ENCODE assay signal across 19 mouse cellular contexts in the genomic region with DNA sequence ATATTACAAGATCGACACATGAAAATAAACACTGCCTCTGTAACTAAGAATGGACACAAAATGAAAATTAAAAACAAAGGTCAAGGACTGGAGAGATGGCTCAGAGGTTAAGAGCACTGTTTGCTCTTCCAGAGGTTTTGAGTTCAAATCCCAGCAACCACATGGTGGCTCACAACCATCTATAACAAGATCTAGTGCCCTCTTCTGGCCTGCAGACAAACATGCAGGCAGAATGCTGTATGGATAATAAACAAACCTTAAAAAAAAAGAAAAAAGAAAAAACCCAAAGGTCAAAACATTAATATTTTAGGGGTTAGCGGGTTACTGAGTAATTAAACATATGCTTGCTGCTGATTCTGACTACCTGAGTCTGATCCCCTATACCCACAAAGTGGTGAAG. TPM values are rescaled to one million over a fixed set of nuclear protein-coding genes. Genes with fewer than 3 reads are reported as not detected.
DNase-seq lines count a peak whose midpoint lies in the region; ATAC-seq and TF ChIP-seq lines count a peak whose summit lies in the region.
"Had no signal": no experiment of that assay in that cellular context is flagged by ENCODE, and none has a peak within 500 bp of the region (broad histone marks: within the 10 kb centered on the region; RNA-seq: fewer than 3 reads in every experiment).

No protein-coding gene starts in this region.

- 0 out of 2 replicates have a peak, but pooled peaks have one; percentile 10 for TF ChIP-seq CTCF in forebrain, postnatal 0 days (IDR thresholded peaks at IDR 0.05; ENCODE audit: low read depth)
- peak; percentile 13; the same call in 1 of the 2 replicates for TF ChIP-seq CTCF in kidney, postnatal 0 days (IDR thresholded peaks at IDR 0.05; ENCODE audit: low read depth)
- 0 out of 2 replicates have a peak, but pooled peaks have one; percentile 20 for TF ChIP-seq CTCF in lung, postnatal 0 days (IDR thresholded peaks at IDR 0.05)

- no peaks in the 10 kb centered on the region for H3K27me3 ChIP-seq in forebrain, postnatal 0 days (ENCODE audit: insufficient read depth, low read length)
- no peaks in the 10 kb centered on the region for H3K27me3 ChIP-seq in forebrain, embryonic 11.5 days (ENCODE audit: control insufficient read depth, insufficient read depth, low read length)
- H3K27me3 ChIP-seq in kidney, postnatal 0 days (ENCODE audit: insufficient read depth, low read length): no peaks in the 10 kb centered on the region
- H3K27me3 ChIP-seq in kidney, embryonic 14.5 days (ENCODE audit: control insufficient read depth, insufficient read depth, low read length): no peaks in the 10 kb centered on the region
- H3K27me3 ChIP-seq in lung, postnatal 0 days (replicated peaks; ENCODE audit: insufficient read depth, low read length): no peaks in the 10 kb centered on the region
- H3K27me3 ChIP-seq: CH12.LX; embryonic facial prominence, embryonic 13.5 days; forebrain, embryonic 13.5 days; heart, embryonic 13.5 days; hindbrain, embryonic 15.5 days had no signal

- no peak for ATAC-seq in forebrain, postnatal 0 days
- no peak for ATAC-seq in forebrain, embryonic 11.5 days (replicated peaks; ENCODE audit: low FRiP score)
- ATAC-seq in kidney, postnatal 0 days (replicated peaks; ENCODE audit: low FRiP score, low read depth): no peak
- ATAC-seq in kidney, embryonic 14.5 days (ENCODE audit: low FRiP score, low TSS enrichment): no peak
- ATAC-seq in lung, postnatal 0 days: no peak
- ATAC-seq: forebrain, embryonic 13.5 days had no signal

- no peak for DNase-seq in forebrain, postnatal 0 days
- no peak for DNase-seq in forebrain, embryonic 11.5 days (ENCODE audit: low spot score)
- DNase-seq in kidney, postnatal 0 days (ENCODE audit: low spot score): no peak
- DNase-seq in lung, postnatal 0 days (ENCODE audit: low spot score): no peak
- no peak for DNase-seq in lung, postnatal 36 days
- DNase-seq in cerebellum, adult 8-10 months: no peak
- no peak for DNase-seq in adrenal gland, adult 8-10 months
- DNase-seq: adrenal gland, postnatal 14 days; B cell, adult 2 months; cerebellum, adult 11-12 months; cerebellum, adult 9-11 months; cerebellum, postnatal 36 days; heart, postnatal 36 days had no signal

- no peak overlapping the region for H3K4me2 ChIP-seq in forebrain, postnatal 0 days (ENCODE audit: low read depth)
- no peak overlapping the region for H3K4me2 ChIP-seq in forebrain, embryonic 11.5 days (ENCODE audit: low read depth, low read length, severe bottlenecking)
- no peak overlapping the region for H3K4me2 ChIP-seq in kidney, postnatal 0 days (ENCODE audit: low read length)
- H3K4me2 ChIP-seq in kidney, embryonic 14.5 days (replicated peaks; ENCODE audit: low read depth, low read length): no peak overlapping the region
- no peak overlapping the region for H3K4me2 ChIP-seq in lung, postnatal 0 days (replicated peaks; ENCODE audit: low read depth, low read length)
- H3K4me2 ChIP-seq: embryonic facial prominence, embryonic 13.5 days; forebrain, embryonic 13.5 days; heart, embryonic 13.5 days; hindbrain, embryonic 15.5 days had no signal

- H3K9me3 ChIP-seq in forebrain, postnatal 0 days (ENCODE audit: low read length): no peaks in the 10 kb centered on the region
- H3K9me3 ChIP-seq in forebrain, embryonic 11.5 days (ENCODE audit: control insufficient read depth, low read length): no peaks in the 10 kb centered on the region
- H3K9me3 ChIP-seq in kidney, postnatal 0 days (replicated peaks; ENCODE audit: low read length): no peaks in the 10 kb centered on the region
- H3K9me3 ChIP-seq in kidney, embryonic 14.5 days (ENCODE audit: control insufficient read depth, low read length): no peaks in the 10 kb centered on the region
- no peaks in the 10 kb centered on the region for H3K9me3 ChIP-seq in lung, postnatal 0 days (ENCODE audit: low read length)
- H3K9me3 ChIP-seq: embryonic facial prominence, embryonic 13.5 days; forebrain, embryonic 13.5 days; hindbrain, embryonic 15.5 days had no signal

- H3K9ac ChIP-seq in forebrain, postnatal 0 days: no peak overlapping the region
- H3K9ac ChIP-seq in forebrain, embryonic 11.5 days (ENCODE audit: low read length): no peak overlapping the region
- H3K9ac ChIP-seq in kidney, postnatal 0 days (ENCODE audit: low read depth, low read length): no peak overlapping the region
- no peak overlapping the region for H3K9ac ChIP-seq in kidney, embryonic 14.5 days (ENCODE audit: low read depth, low read length)
- H3K9ac ChIP-seq in lung, postnatal 0 days (replicated peaks; ENCODE audit: low read depth): no peak overlapping the region
- H3K9ac ChIP-seq: embryonic facial prominence, embryonic 13.5 days; forebrain, embryonic 13.5 days; heart, embryonic 13.5 days; hindbrain, embryonic 15.5 days had no signal

- WGBS in forebrain, postnatal 0 days: 89% methylated on average over 2 of the region's 2 CpGs
- 92% methylated on average over 2 of the region's 2 CpGs for WGBS in forebrain, embryonic 11.5 days
- 94% methylated on average over 2 of the region's 2 CpGs for WGBS in kidney, postnatal 0 days
- WGBS in kidney, embryonic 14.5 days: 93% methylated on average over 2 of the region's 2 CpGs
- WGBS in lung, postnatal 0 days: 89% methylated on average over 2 of the region's 2 CpGs

- H3K4me3 ChIP-seq in forebrain, postnatal 0 days (ENCODE audit: low read depth, low read length): no peak overlapping the region
- no peak overlapping the region for H3K4me3 ChIP-seq in forebrain, embryonic 11.5 days (ENCODE audit: low read depth, low read length)
- no peak overlapping the region for H3K4me3 ChIP-seq in kidney, postnatal 0 days (replicated peaks; ENCODE audit: low read depth, low read length)
- no peak overlapping the region for H3K4me3 ChIP-seq in kidney, embryonic 14.5 days (ENCODE audit: low read length)
- H3K4me3 ChIP-seq in lung, postnatal 0 days (ENCODE audit: low read depth, low read length): no peak overlapping the region
- H3K4me3 ChIP-seq: embryonic facial prominence, embryonic 13.5 days; forebrain, embryonic 13.5 days; heart, embryonic 13.5 days; hindbrain, embryonic 15.5 days had no signal

- H3K4me1 ChIP-seq in forebrain, postnatal 0 days (ENCODE audit: insufficient read depth): no peaks in the 10 kb centered on the region
- no peaks in the 10 kb centered on the region for H3K4me1 ChIP-seq in forebrain, embryonic 11.5 days (replicated peaks; ENCODE audit: control insufficient read depth, insufficient read depth, low read length)
- H3K4me1 ChIP-seq in kidney, postnatal 0 days (replicated peaks; ENCODE audit: insufficient read depth, low read length): no peaks in the 10 kb centered on the region
- no peaks in the 10 kb centered on the region for H3K4me1 ChIP-seq in kidney, embryonic 14.5 days (ENCODE audit: control insufficient read depth, insufficient read depth, low read length)
- H3K4me1 ChIP-seq in lung, postnatal 0 days (ENCODE audit: insufficient read depth, low read depth, low read length): no peaks in the 10 kb centered on the region
- H3K4me1 ChIP-seq: embryonic facial prominence, embryonic 13.5 days; forebrain, embryonic 13.5 days; heart, embryonic 13.5 days; hindbrain, embryonic 15.5 days had no signal

- no peak for TF ChIP-seq EP300 in lung, postnatal 0 days (IDR thresholded peaks at IDR 0.05)

- no peak overlapping the region for H3K27ac ChIP-seq in forebrain, postnatal 0 days (ENCODE audit: low read depth, low read length)
- no peak overlapping the region for H3K27ac ChIP-seq in forebrain, embryonic 11.5 days (ENCODE audit: low read depth, low read length)
- H3K27ac ChIP-seq in kidney, postnatal 0 days: no peak overlapping the region
- H3K27ac ChIP-seq in kidney, embryonic 14.5 days (ENCODE audit: low read depth, low read length): no peak overlapping the region
- H3K27ac ChIP-seq in lung, postnatal 0 days (ENCODE audit: low read length): no peak overlapping the region
- H3K27ac ChIP-seq: embryonic facial prominence, embryonic 13.5 days; forebrain, embryonic 13.5 days; heart, embryonic 13.5 days; hindbrain, embryonic 15.5 days had no signal

- H3K36me3 ChIP-seq in forebrain, postnatal 0 days (ENCODE audit: insufficient read depth): no peaks in the 10 kb centered on the region
- no peaks in the 10 kb centered on the region for H3K36me3 ChIP-seq in forebrain, embryonic 11.5 days (ENCODE audit: control insufficient read depth, insufficient read depth, low read length)
- no peaks in the 10 kb centered on the region for H3K36me3 ChIP-seq in kidney, postnatal 0 days (ENCODE audit: insufficient read depth, low read length)
- H3K36me3 ChIP-seq in kidney, embryonic 14.5 days (ENCODE audit: control insufficient read depth, insufficient read depth, low read length): no peaks in the 10 kb centered on the region
- no peaks in the 10 kb centered on the region for H3K36me3 ChIP-seq in lung, postnatal 0 days (ENCODE audit: insufficient read depth, low read length)
- H3K36me3 ChIP-seq: embryonic facial prominence, embryonic 13.5 days; heart, embryonic 13.5 days; hindbrain, embryonic 15.5 days had no signal

RNA-seq across cellular contexts. Expression of a gene that starts 46.6 kb away (rescaled TPM):
- 70.0 and 79.9 TPM in 2 replicates for total RNA-seq in forebrain, postnatal 0 days (2014; rRNA removed)
- polyA plus RNA-seq in forebrain, postnatal 0 days (2015; fragmentation: Nextera tagmentation; extraction: Ambion mirVana): 36.3 and 48.3 TPM in 2 replicates
- polyA plus RNA-seq in forebrain, embryonic 11.5 days (2014; fragmentation: Nextera tagmentation; extraction: Ambion mirVana): 76.5 and 78.4 TPM in 2 replicates
- polyA plus RNA-seq in kidney, postnatal 0 days (2015; fragmentation: Nextera tagmentation; extraction: Ambion mirVana): 29.9 and 32.5 TPM in 2 replicates
- polyA plus RNA-seq in kidney, embryonic 14.5 days (2014; fragmentation: Nextera tagmentation; extraction: Ambion mirVana): 47.5 and 66.8 TPM in 2 replicates
- 15.9 and 23.6 TPM in 2 replicates for polyA plus RNA-seq in lung, postnatal 0 days (2015; fragmentation: Nextera tagmentation; extraction: Ambion mirVana)
- 10 to 100 TPM; 19.5 to 24.6 (median 23.3) TPM for total RNA-seq in adrenal gland, adult 8-10 months (2022)
